Mouse (Mus musculus) thymus, postnatal 4 days (tissue): ENCODE results near the gene Elmo1.

ENCODE experiments used
- DNase-seq: peaks from one replicate; pipeline ENCODE4 v3.0.0; 2021

Gene Elmo1

GRCm38 (mm10) chr13:20125845-20126244, 35.4 kb downstream of the Elmo1 start:
- DNase-seq = no peak

GRCm38 (mm10) chr13:20127553-20127952, 37.2 kb downstream of the Elmo1 start:
- no peak for DNase-seq

GRCm38 (mm10) chr13:20128097-20128496, 37.7 kb downstream of the Elmo1 start:
- DNase-seq = no peak

- DNase-seq = no peak
These were observed 40.3 kb downstream of the Elmo1 start for GRCm38 (mm10) chr13:20130731-20131130.

- no peak for DNase-seq
These were observed 41.1 kb downstream of the Elmo1 start for GRCm38 (mm10) chr13:20131322-20131997.

GRCm38 (mm10) chr13:20131998-20132371, 41.6 kb downstream of the Elmo1 start:
- no peak for DNase-seq

GRCm38 (mm10) chr13:20133602-20134394, 43.4 kb downstream of the Elmo1 start:
- DNase-seq = no peak

GRCm38 (mm10) chr13:20134395-20135225, 44.2 kb downstream of the Elmo1 start:
- peak; percentile 56 for DNase-seq

GRCm38 (mm10) chr13:20136753-20137152, 46.4 kb downstream of the Elmo1 start:
- DNase-seq = no peak

GRCm38 (mm10) chr13:20138466-20138865, 48.1 kb downstream of the Elmo1 start:
- DNase-seq = no peak

- no peak for DNase-seq
These were observed 48.7 kb downstream of the Elmo1 start for GRCm38 (mm10) chr13:20139060-20139459.

- DNase-seq = no peak
These were observed 49.6 kb downstream of the Elmo1 start for GRCm38 (mm10) chr13:20139825-20140665.

- DNase-seq = no peak
These were observed 52.2 kb downstream of the Elmo1 start for GRCm38 (mm10) chr13:20142637-20143036.

- no peak for DNase-seq
These were observed 56.5 kb downstream of the Elmo1 start for GRCm38 (mm10) chr13:20146848-20147247.

- DNase-seq = no peak
These were observed 57.3 kb downstream of the Elmo1 start for GRCm38 (mm10) chr13:20147736-20148135.

GRCm38 (mm10) chr13:20150130-20150835, 59.9 kb downstream of the Elmo1 start:
- DNase-seq = no peak

- no peak for DNase-seq
These were observed 61.0 kb downstream of the Elmo1 start for GRCm38 (mm10) chr13:20151302-20151978.

- DNase-seq = no peak
These were observed 66.7 kb downstream of the Elmo1 start for GRCm38 (mm10) chr13:20157059-20157458.

GRCm38 (mm10) chr13:20157529-20157928, 67.1 kb downstream of the Elmo1 start:
- DNase-seq = no peak

GRCm38 (mm10) chr13:20163339-20163954, 73.1 kb downstream of the Elmo1 start:
- no peak for DNase-seq

GRCm38 (mm10) chr13:20164837-20165236, 74.4 kb downstream of the Elmo1 start:
- DNase-seq = no peak
